Mouse (Mus musculus): ENCODE measurements around the gene Trpm3.

GRCm38 (mm10) chr19:22965470-22965869 lies 826.6 kb downstream of the Trpm3 start:
- TF ChIP-seq TAL1 (conservative IDR thresholded peaks at IDR 0.05; ENCODE audit: low read depth, low read length) (no peak), GATA1 (IDR thresholded peaks at IDR 0.05; ENCODE audit: borderline replicate concordance, low read length) (no peak), CTCF (IDR thresholded peaks at IDR 0.05; ENCODE audit: low read depth, low read length) (no peak), GATA2 (IDR thresholded peaks at IDR 0.05; ENCODE audit: borderline replicate concordance, low read depth, low read length) (no peak), POLR2AphosphoS5 (IDR thresholded peaks at IDR 0.05; ENCODE audit: insufficient replicate concordance, low read depth, low read length) (no peak)
